Mouse (Mus musculus) liver, adult 2 months (tissue): ENCODE measurements around the gene Zfp422.

Experiments
- CTCF ChIP-seq: fragments of 200-500 bp; IDR thresholded peaks from 2 replicates; pipeline ENCODE4 v1.5.1; 2011; ENCODE audit warnings: low read depth, low read length, control low read depth
- POLR2A ChIP-seq: fragments of 200-500 bp; IDR thresholded peaks from 2 replicates; pipeline ENCODE4 v1.6.1; 2011; ENCODE audit warnings: low read length, control low read depth; ENCODE audit not compliant: insufficient read depth; ENCODE audit errors: extremely low read depth

DNA sequence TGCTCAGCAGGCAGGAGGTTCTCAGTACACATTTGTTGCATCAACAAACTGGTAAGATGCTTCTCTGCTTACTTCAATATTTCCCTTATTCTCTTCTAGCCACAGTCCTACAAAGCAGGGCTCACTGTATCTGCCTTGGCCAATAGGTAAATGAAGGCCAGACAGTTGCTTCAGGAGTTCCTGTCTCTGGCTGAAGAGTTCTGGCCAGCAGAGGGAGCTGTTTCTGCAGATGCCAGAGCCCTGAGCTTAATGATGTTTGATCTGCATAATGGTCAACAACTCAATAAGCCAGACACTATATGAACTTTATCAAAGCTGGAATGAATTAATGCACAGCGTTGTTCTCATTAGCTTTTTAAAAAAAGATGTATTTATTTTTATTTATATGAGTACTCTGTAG is 3.3 kb upstream of the Zfp422 start:
- TF ChIP-seq POLR2A = no peak
- TF ChIP-seq CTCF = peak; percentile 81
